Mouse (Mus musculus): Measurements from ENCODE around the gene Gm19402. TPM values are rescaled to one million over a fixed set of nuclear protein-coding genes. Genes with fewer than 3 reads are reported as not detected.
"Not testable (repeated sequence)": the region's sequence is repeated elsewhere in the genome, so short reads cannot be mapped to it uniquely, and the experiment has no call there.

Gene Gm19402
- polyA plus RNA-seq (2015; fragmentation: Nextera tagmentation; extraction: Ambion mirVana): not detected in 2 replicates

GRCm38 (mm10) chr10:77690356-77690807 is at the start of gene Gm19402:
Gm19402 (minus strand) TSS chr10:77690757.
- 69% methylated on average over 3 of the region's 3 CpGs for WGBS
- not testable (repeated sequence) for H3K4me3 ChIP-seq; H3K9ac ChIP-seq; H3K36me3 ChIP-seq; H3K9me3 ChIP-seq; ATAC-seq (ENCODE audit: low read depth); H3K4me2 ChIP-seq; H3K27ac ChIP-seq (replicated peaks)
- H3K27me3 ChIP-seq: peaks cover 33% of the 10 kb centered on the region
- H3K4me1 ChIP-seq (replicated peaks): peaks cover 23% of the 10 kb centered on the region

- H3K27ac ChIP-seq (replicated peaks): no peak overlapping the region
- H3K4me1 ChIP-seq (replicated peaks): 0 out of 2 replicates have a peak, but pooled peaks cover 5% of the 10 kb centered on the region
- H3K9ac ChIP-seq: no peak overlapping the region
- no peak for ATAC-seq (ENCODE audit: low read depth)
- no peak overlapping the region for H3K4me2 ChIP-seq
- no peak overlapping the region for H3K4me3 ChIP-seq
- H3K9me3 ChIP-seq: peaks cover 4% of the 10 kb centered on the region
- WGBS: 94% methylated on average over 4 of the region's 4 CpGs
- H3K27me3 ChIP-seq: no peaks in the 10 kb centered on the region
- H3K36me3 ChIP-seq: no peaks in the 10 kb centered on the region
Observed at GRCm38 (mm10) chr10:77738929-77739328, 48.4 kb upstream of the Gm19402 start.

GRCm38 (mm10) chr10:77735928-77736327 is 45.4 kb upstream of the Gm19402 start:
- no peak overlapping the region for H3K27ac ChIP-seq (replicated peaks)
- WGBS: 84% methylated on average over 1 of the region's 1 CpGs
- ATAC-seq (ENCODE audit: low read depth): no peak

GRCm38 (mm10) chr10:77729241-77729640 is 38.7 kb upstream of the Gm19402 start:
- no peak overlapping the region for H3K4me3 ChIP-seq
- 49% methylated on average over 4 of the region's 4 CpGs for WGBS
- no peak overlapping the region for H3K27ac ChIP-seq (replicated peaks)
- H3K9me3 ChIP-seq: no peaks in the 10 kb centered on the region; the same call in 1 of the 2 replicates
- ATAC-seq (ENCODE audit: low read depth): no peak
- no peak overlapping the region for H3K4me2 ChIP-seq
- no peak overlapping the region for H3K9ac ChIP-seq
- H3K27me3 ChIP-seq: no peaks in the 10 kb centered on the region
- no peaks in the 10 kb centered on the region for H3K36me3 ChIP-seq
- H3K4me1 ChIP-seq (replicated peaks): no peaks in the 10 kb centered on the region

More at GRCm38 (mm10) chr10:77735928-77736327, 45.4 kb upstream of the Gm19402 start:
- no peaks in the 10 kb centered on the region for H3K4me1 ChIP-seq (replicated peaks)
- H3K36me3 ChIP-seq: no peaks in the 10 kb centered on the region
- no peak overlapping the region for H3K4me2 ChIP-seq
- peaks cover 4% of the 10 kb centered on the region for H3K9me3 ChIP-seq
- no peak overlapping the region for H3K9ac ChIP-seq
- H3K4me3 ChIP-seq: no peak overlapping the region
- no peaks in the 10 kb centered on the region for H3K27me3 ChIP-seq

- no peaks in the 10 kb centered on the region for H3K9me3 ChIP-seq
- H3K27me3 ChIP-seq: no peaks in the 10 kb centered on the region
- H3K9ac ChIP-seq: no peak overlapping the region
- H3K4me1 ChIP-seq (replicated peaks): no peaks in the 10 kb centered on the region
- WGBS: 68% methylated on average over 4 of the region's 4 CpGs
- H3K4me3 ChIP-seq: no peak overlapping the region
- no peak for ATAC-seq (ENCODE audit: low read depth)
- no peak overlapping the region for H3K27ac ChIP-seq (replicated peaks)
- H3K36me3 ChIP-seq: no peaks in the 10 kb centered on the region
- no peak overlapping the region for H3K4me2 ChIP-seq
Observed at GRCm38 (mm10) chr10:77728280-77728679, 37.7 kb upstream of the Gm19402 start.

- 28% methylated on average over 3 of the region's 3 CpGs for WGBS
- Histone ChIP-seq H3K36me3 (no peaks in the 10 kb centered on the region), H3K4me2 (no peak within 1 kb of the TSS), H3K9ac (no peak within 1 kb of the TSS), H3K27me3 (no peaks in the 10 kb centered on the region), H3K27ac (replicated peaks) (no peak within 1 kb of the TSS), H3K4me3 (no peak within 1 kb of the TSS), H3K4me1 (replicated peaks) (no peaks in the 10 kb centered on the region), H3K9me3 (no peaks in the 10 kb centered on the region)
- no peak for ATAC-seq (ENCODE audit: low read depth)
Observed at GRCm38 (mm10) chr10:77726186-77726585, 35.6 kb upstream of the Gm19402 start, which contains the start of gene Gm10100. Gm10100 (plus strand) TSS chr10:77726486.

GRCm38 (mm10) chr10:77724855-77725254 is 34.3 kb upstream of the Gm19402 start:
- Histone ChIP-seq H3K27me3 (no peaks in the 10 kb centered on the region), H3K36me3 (no peaks in the 10 kb centered on the region), H3K9ac (no peak overlapping the region), H3K9me3 (no peaks in the 10 kb centered on the region), H3K4me3 (no peak overlapping the region), H3K27ac (replicated peaks) (no peak overlapping the region), H3K4me2 (no peak overlapping the region), H3K4me1 (replicated peaks) (no peaks in the 10 kb centered on the region)
- no peak for ATAC-seq (ENCODE audit: low read depth)
- WGBS: 78% methylated on average over 8 of the region's 8 CpGs

- not testable (repeated sequence) for H3K27ac ChIP-seq (replicated peaks); H3K27me3 ChIP-seq; H3K4me1 ChIP-seq (replicated peaks); H3K4me3 ChIP-seq; H3K4me2 ChIP-seq; H3K9ac ChIP-seq; H3K36me3 ChIP-seq; H3K9me3 ChIP-seq; ATAC-seq (ENCODE audit: low read depth)
- WGBS: 90% methylated on average over 1 of the region's 1 CpGs
Observed at GRCm38 (mm10) chr10:77720299-77720698, 29.7 kb upstream of the Gm19402 start, which contains the start of gene Krtap12-1. Krtap12-1 (plus strand) TSS chr10:77720599.

GRCm38 (mm10) chr10:77715507-77715906 is 24.9 kb upstream of the Gm19402 start, which contains the start of gene Gm10142:
Gm10142 (plus strand) TSS chr10:77715807.
- 93% methylated on average over 1 of the region's 1 CpGs for WGBS
- H3K9ac ChIP-seq: no peak within 1 kb of the TSS
- H3K9me3 ChIP-seq: no peaks in the 10 kb centered on the region
- H3K27ac ChIP-seq (replicated peaks): no peak within 1 kb of the TSS
- no peaks in the 10 kb centered on the region for H3K4me1 ChIP-seq (replicated peaks)
- H3K27me3 ChIP-seq: no peaks in the 10 kb centered on the region
- no peak within 1 kb of the TSS for H3K4me3 ChIP-seq
- H3K36me3 ChIP-seq: no peaks in the 10 kb centered on the region
- H3K4me2 ChIP-seq: no peak within 1 kb of the TSS
- no peak for ATAC-seq (ENCODE audit: low read depth)

- no peaks in the 10 kb centered on the region for H3K36me3 ChIP-seq
- no peaks in the 10 kb centered on the region for H3K27me3 ChIP-seq
- H3K27ac ChIP-seq (replicated peaks): no peak overlapping the region
- H3K4me3 ChIP-seq: no peak overlapping the region
- no peaks in the 10 kb centered on the region for H3K4me1 ChIP-seq (replicated peaks)
- ATAC-seq (ENCODE audit: low read depth): no peak
- no peak overlapping the region for H3K4me2 ChIP-seq
- no peak overlapping the region for H3K9ac ChIP-seq
- no peaks in the 10 kb centered on the region for H3K9me3 ChIP-seq
- WGBS: 70% methylated on average over 4 of the region's 4 CpGs
Observed at GRCm38 (mm10) chr10:77713734-77714133, 23.2 kb upstream of the Gm19402 start.

- H3K27ac ChIP-seq (replicated peaks); H3K9ac ChIP-seq; H3K27me3 ChIP-seq; ATAC-seq (ENCODE audit: low read depth); H3K4me1 ChIP-seq (replicated peaks); H3K4me3 ChIP-seq; H3K36me3 ChIP-seq; H3K9me3 ChIP-seq; H3K4me2 ChIP-seq: not testable (repeated sequence)
Observed at GRCm38 (mm10) chr10:77711157-77711556, 20.6 kb upstream of the Gm19402 start, which contains the start of gene Gm10024. Gm10024 (plus strand) TSS chr10:77711457.

GRCm38 (mm10) chr10:77709831-77710230 is 19.3 kb upstream of the Gm19402 start:
- Histone ChIP-seq H3K36me3 (no peaks in the 10 kb centered on the region), H3K4me3 (no peak overlapping the region), H3K4me2 (no peak overlapping the region), H3K27ac (replicated peaks) (no peak overlapping the region), H3K9ac (no peak overlapping the region), H3K4me1 (replicated peaks) (no peaks in the 10 kb centered on the region), H3K27me3 (no peaks in the 10 kb centered on the region), H3K9me3 (peaks cover 3% of the 10 kb centered on the region; the same call in 1 of the 2 replicates)
- WGBS: 82% methylated on average over 3 of the region's 3 CpGs
- ATAC-seq (ENCODE audit: low read depth): no peak

GRCm38 (mm10) chr10:77706326-77706725 is 15.8 kb upstream of the Gm19402 start, which contains the start of gene Gm10272:
Gm10272 (plus strand) TSS chr10:77706626.
- no peaks in the 10 kb centered on the region for H3K36me3 ChIP-seq
- no peak within 1 kb of the TSS for H3K4me2 ChIP-seq
- no peaks in the 10 kb centered on the region for H3K4me1 ChIP-seq (replicated peaks)
- no peak within 1 kb of the TSS for H3K9ac ChIP-seq
- H3K4me3 ChIP-seq: no peak within 1 kb of the TSS
- 93% methylated on average over 1 of the region's 1 CpGs for WGBS
- no peak within 1 kb of the TSS for H3K27ac ChIP-seq (replicated peaks)
- peaks cover 3% of the 10 kb centered on the region; the same call in 1 of the 2 replicates for H3K9me3 ChIP-seq
- no peaks in the 10 kb centered on the region for H3K27me3 ChIP-seq
- ATAC-seq (ENCODE audit: low read depth): no peak

Data from neural tube, embryonic 13.5 days (tissue).